Mouse (Mus musculus) MEL (cell line): Measurements from ENCODE around the gene Chkb. TPM values are rescaled to one million over a fixed set of nuclear protein-coding genes. Genes with fewer than 3 reads are reported as not detected.

Experiments used
- DNase-seq: peaks from one replicate; pipeline ENCODE4 v3.0.0; 2011; ENCODE audit warnings: low read depth, low spot score
- H3K27ac ChIP-seq: 2 replicates; pipeline ENCODE4 v1.5.1; 2012; ENCODE audit warnings: low read depth, mild to moderate bottlenecking, control low read depth, low read length, moderate library complexity; ENCODE audit not compliant: control insufficient read depth
- H3K27me3 ChIP-seq, 2 experiments: fragments of 150-350 bp in 1 of 2; sonication (generic) in 1 of 2; 2 replicates each; pipeline ENCODE4 v1.6.1; 2012; ENCODE audit warnings: low read length in 2 of 2, mild to moderate bottlenecking in 2 of 2, improper control_type of control experiment in 1 of 2, moderate library complexity in 1 of 2; ENCODE audit not compliant: insufficient read depth in 2 of 2, control insufficient read depth in 1 of 2
- H3K36me3 ChIP-seq, 2 experiments: 2 replicates each; pipeline ENCODE4 v1.6.1; 2012 to 2014; ENCODE audit warnings: low read length in 2 of 2, improper control_type of control experiment in 1 of 2, inconsistent platforms in 1 of 2, mild to moderate bottlenecking in 1 of 2; ENCODE audit not compliant: insufficient read depth in 2 of 2, control insufficient read depth in 1 of 2
- H3K4me1 ChIP-seq, 2 experiments: fragments of 150-350 bp in 1 of 2; sonication (generic) in 1 of 2; 2 replicates each; pipeline ENCODE4 v1.6.1; 2012; ENCODE audit warnings: low read length in 2 of 2, improper control_type of control experiment in 1 of 2, mild to moderate bottlenecking in 1 of 2; ENCODE audit not compliant: insufficient read depth in 2 of 2, control insufficient read depth in 1 of 2
- H3K4me3 ChIP-seq, 2 experiments: fragments of 150-350 bp in 1 of 2; sonication (generic) in 1 of 2; 2 replicates each; pipeline ENCODE4 v1.5.1; 2012; ENCODE audit warnings: low read depth in 2 of 2, low read length in 2 of 2, mild to moderate bottlenecking in 2 of 2, moderate library complexity in 2 of 2, control low read depth in 1 of 2, improper control_type of control experiment in 1 of 2; ENCODE audit not compliant: control insufficient read depth in 1 of 2, insufficient read depth in 1 of 2
- H3K79me2 ChIP-seq: 2 replicates; pipeline ENCODE4 v1.6.1; 2012; ENCODE audit warnings: mild to moderate bottlenecking, low read length, moderate library complexity; ENCODE audit not compliant: control insufficient read depth, poor library complexity, insufficient read depth
- H3K9ac ChIP-seq: 2 replicates; pipeline ENCODE4 v1.6.1; 2012; ENCODE audit warnings: low read depth, mild to moderate bottlenecking, control low read depth, low read length, moderate library complexity; ENCODE audit not compliant: control insufficient read depth, poor library complexity, severe bottlenecking
- H3K9me3 ChIP-seq: fragments of 150-350 bp; sonication (generic); replicated peaks from 2 replicates; pipeline ENCODE4 v1.6.1; 2012; ENCODE audit warnings: mild to moderate bottlenecking, low read length, improper control_type of control experiment, moderate library complexity; ENCODE audit not compliant: insufficient read depth
- BHLHE40 ChIP-seq: IDR thresholded peaks from 2 replicates; pipeline ENCODE4 v1.6.1; 2012; ENCODE audit warnings: low read depth, mild to moderate bottlenecking, inconsistent platforms, low read length, improper control_type of control experiment, borderline replicate concordance
- E2F4 ChIP-seq: IDR thresholded peaks from 2 replicates; pipeline ENCODE4 v1.6.1; 2011; ENCODE audit warnings: low read depth, low read length, improper control_type of control experiment, borderline replicate concordance
- EP300 ChIP-seq, 2 experiments: IDR thresholded peaks; 2 replicates each; pipeline ENCODE4 v1.6.1; 2011; ENCODE audit warnings: improper control_type of control experiment in 2 of 2, low read length in 2 of 2, low read depth in 1 of 2, mild to moderate bottlenecking in 1 of 2
- GABPA ChIP-seq: IDR thresholded peaks from 2 replicates; pipeline ENCODE4 v1.6.1; 2012; ENCODE audit warnings: low read depth, mild to moderate bottlenecking, inconsistent platforms, low read length, improper control_type of control experiment, moderate library complexity
- HCFC1 ChIP-seq: IDR thresholded peaks from 2 replicates; pipeline ENCODE4 v1.6.1; 2012; ENCODE audit warnings: low read depth, mild to moderate bottlenecking, inconsistent platforms, low read length, improper control_type of control experiment, moderate library complexity
- MYB ChIP-seq: IDR thresholded peaks from 2 replicates; pipeline ENCODE4 v1.6.1; 2011; ENCODE audit warnings: mild to moderate bottlenecking, low read depth, low read length, improper control_type of control experiment
- NELFE ChIP-seq: IDR thresholded peaks from 2 replicates; pipeline ENCODE4 v1.6.1; 2011; ENCODE audit warnings: low read depth, low read length, improper control_type of control experiment
- NRF1 ChIP-seq: IDR thresholded peaks from 2 replicates; pipeline ENCODE4 v1.6.1; 2014; ENCODE audit warnings: low read depth, mild to moderate bottlenecking, inconsistent platforms, low read length, improper control_type of control experiment, moderate library complexity; ENCODE audit not compliant: poor library complexity, insufficient read depth, severe bottlenecking
- SIN3A ChIP-seq: IDR thresholded peaks from 2 replicates; pipeline ENCODE4 v1.6.1; 2012; ENCODE audit warnings: low read length, improper control_type of control experiment, inconsistent platforms
- ZKSCAN1 ChIP-seq: IDR thresholded peaks from 2 replicates; pipeline ENCODE4 v1.6.1; 2012; ENCODE audit warnings: low read depth, mild to moderate bottlenecking, inconsistent platforms, low read length, improper control_type of control experiment, moderate library complexity
- polyA plus RNA-seq, 2 experiments: library from polyadenylated mRNA; stranded (reverse) in 1 of 2; unstranded in 1 of 2; fragments of >175 nt in 1 of 2; fragments of >200 nt in 1 of 2; gene quantifications; 2 replicates each; pipeline versions ENCODE4 v1.2.1 to v1.2.4; 2012; ENCODE audit warnings: low replicate concordance in 2 of 2, low read depth in 1 of 2; ENCODE audit not compliant: insufficient read length in 2 of 2, insufficient read depth in 1 of 2, missing spikeins in 1 of 2
- total RNA-seq: library from RNA; depleted of rRNA; stranded (reverse); fragments of 300-350 nt; gene quantifications from 2 replicates; pipeline ENCODE4 v1.2.3, GENCODE M21; 2012

Chkb gene
- total and polyA plus RNA-seq, 3 experiments: 19.3 to 51.3 TPM; not detected in 1

DNA sequence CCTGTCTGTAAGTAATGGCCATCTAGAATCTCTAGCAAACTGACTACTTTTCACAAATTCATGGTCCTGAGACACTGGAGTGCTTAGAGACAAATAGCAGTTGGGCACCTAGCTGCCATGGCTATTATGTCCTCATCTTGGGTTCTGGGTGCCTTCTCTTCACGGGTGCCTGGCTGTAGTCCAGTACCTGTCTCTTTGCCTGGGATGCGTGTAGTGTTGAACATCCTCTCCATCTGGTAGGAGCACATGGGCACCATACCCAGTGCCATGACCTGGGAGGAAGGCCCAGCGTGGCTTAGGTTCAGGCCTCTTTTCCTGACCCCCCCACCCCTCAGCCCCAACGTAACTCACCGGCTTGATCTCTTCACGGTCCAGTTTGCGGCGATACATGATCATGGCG is 7.8 kb downstream of the Chkb start:
- Histone ChIP-seq H3K27me3 (no peaks in the 10 kb centered on the region), H3K27ac (no peak overlapping the region), H3K9ac (no peak overlapping the region), H3K79me2 (no peaks in the 10 kb centered on the region), H3K4me3 (no peak overlapping the region)
- DNase-seq: no peak
- no peak for TF ChIP-seq MYB
- TF ChIP-seq HCFC1: no peak
- no peak for TF ChIP-seq GABPA
- no peak for TF ChIP-seq NELFE
- no peak for TF ChIP-seq BHLHE40
- TF ChIP-seq EP300 (IDR thresholded peaks at IDR 0.05; ENCODE audit: low read depth in 1 of 2, low read length in 2 of 2): no peak
- TF ChIP-seq, all 39 proteins: peak for 0
- no peaks in the 10 kb centered on the region for H3K4me1 ChIP-seq
- no peaks in the 10 kb centered on the region for H3K36me3 ChIP-seq
- no peaks in the 10 kb centered on the region for H3K9me3 ChIP-seq

DNA sequence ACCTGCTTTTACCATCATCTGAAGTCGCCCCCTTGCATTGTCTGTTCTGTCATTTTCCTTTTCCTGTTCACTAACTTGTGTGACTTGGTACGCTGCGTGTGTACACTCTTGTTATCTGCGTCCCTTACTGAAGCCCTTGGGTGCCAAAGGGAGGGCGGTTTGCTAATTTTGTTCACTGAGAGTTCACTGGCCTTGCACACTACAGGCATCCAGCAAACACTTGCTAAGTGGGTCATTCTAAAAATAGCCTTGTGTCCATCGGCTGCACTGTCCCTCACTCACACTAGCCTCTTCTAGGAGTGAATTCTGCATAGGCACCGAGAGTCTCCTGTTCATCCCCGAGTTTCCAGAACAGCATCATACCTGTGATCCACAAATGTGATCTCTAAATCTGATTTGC is 14.4 kb downstream of the Chkb start:
- no peaks in the 10 kb centered on the region for H3K36me3 ChIP-seq
- no peaks in the 10 kb centered on the region for H3K9me3 ChIP-seq
- DNase-seq: no peak
- H3K27ac ChIP-seq: no peak overlapping the region
- H3K4me3 ChIP-seq: no peak overlapping the region
- H3K4me1 ChIP-seq: no peaks in the 10 kb centered on the region
- no peaks in the 10 kb centered on the region for H3K79me2 ChIP-seq
- H3K27me3 ChIP-seq: no peaks in the 10 kb centered on the region
- H3K9ac ChIP-seq: no peak overlapping the region
- TF ChIP-seq NRF1: no peak

DNA sequence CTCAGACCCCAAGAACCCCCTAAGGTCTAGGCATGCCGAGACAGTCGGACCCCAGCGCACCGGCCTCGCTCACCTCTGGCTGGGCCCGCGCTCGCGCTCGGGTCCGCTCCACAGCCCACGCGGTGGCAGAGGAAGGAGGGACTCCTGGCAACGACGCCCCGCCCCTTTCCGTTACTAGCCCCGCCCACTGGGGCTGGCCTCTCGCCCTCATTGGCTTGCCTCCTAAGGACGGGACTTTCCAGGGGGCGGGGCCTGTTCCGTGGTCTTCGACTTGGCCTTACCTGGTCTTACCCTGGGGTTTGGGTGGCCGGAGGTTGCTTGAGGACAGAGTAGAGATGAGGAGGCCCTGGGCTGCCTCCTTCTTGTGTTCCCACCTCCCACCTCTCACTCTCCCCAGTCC is 19.6 kb downstream of the Chkb start, which contains the start of gene Syce3:
Gene Syce3 (minus strand): TSS at position 386 of the 400 bp plus-strand sequence.
- Histone ChIP-seq H3K36me3 (peaks cover 0 to 6% of the 10 kb centered on the region in 2 experiments; a peak in 2 of 4 replicates), H3K27me3 (no peaks in the 10 kb centered on the region), H3K4me3 (no peak within 1 kb of the TSS), H3K4me1 (peaks cover 7 to 13% of the 10 kb centered on the region in 2 experiments; a peak in 3 of 4 replicates), H3K79me2 (no peaks in the 10 kb centered on the region), H3K27ac (no peak within 1 kb of the TSS)
- DNase-seq: no peak
- TF ChIP-seq ZKSCAN1 (no peak), GABPA (no peak), SIN3A (no peak), E2F4 (no peak)
- TF ChIP-seq, all 39 proteins: peak for 0
- H3K9ac ChIP-seq: no peak within 1 kb of the TSS
- H3K9me3 ChIP-seq: no peaks in the 10 kb centered on the region
